Mouse (Mus musculus): ENCODE measurements around the gene Lrrc73. TPM values are rescaled to one million over a fixed set of nuclear protein-coding genes. Genes with fewer than 3 reads are reported as not detected.

Lrrc73 gene
- polyA plus RNA-seq, 1 experiment from 2014 or later, result not detected

GRCm38 (mm10) chr17:46287678-46288095 is 34.4 kb downstream of the Lrrc73 start:
- Histone ChIP-seq H3K27ac (replicated peaks) (no peak overlapping the region), H3K27me3 (peaks cover 26% of the 10 kb centered on the region), H3K9me3 (replicated peaks) (no peaks in the 10 kb centered on the region), H3K9ac (no peak overlapping the region), H3K4me1 (replicated peaks) (peaks cover 5% of the 10 kb centered on the region), H3K4me3 (replicated peaks) (no peak overlapping the region), H3K36me3 (replicated peaks) (no peaks in the 10 kb centered on the region), H3K4me2 (no peak overlapping the region)
- WGBS (ENCODE audit: insufficient replicate concordance), result 58% methylated on average over 11 of the region's 11 CpGs
- no peak for ATAC-seq (ENCODE audit: insufficient read depth)

- WGBS (ENCODE audit: insufficient replicate concordance), result 17% methylated on average over 6 of the region's 6 CpGs
- no peaks in the 10 kb centered on the region for H3K36me3 ChIP-seq (replicated peaks)
- H3K9ac ChIP-seq, result no peak overlapping the region
- H3K27ac ChIP-seq (replicated peaks), result no peak overlapping the region
- H3K9me3 ChIP-seq (replicated peaks), result no peaks in the 10 kb centered on the region
- H3K27me3 ChIP-seq, result peaks cover 81% of the 10 kb centered on the region
- no peak overlapping the region for H3K4me2 ChIP-seq
- no peak overlapping the region for H3K4me3 ChIP-seq (replicated peaks)
- ATAC-seq (ENCODE audit: insufficient read depth), result no peak
- peaks cover 19% of the 10 kb centered on the region for H3K4me1 ChIP-seq (replicated peaks)
Observed at GRCm38 (mm10) chr17:46296601-46297000, 43.3 kb downstream of the Lrrc73 start.

GRCm38 (mm10) chr17:46297028-46297363 is 43.7 kb downstream of the Lrrc73 start:
- Histone ChIP-seq H3K4me3 (replicated peaks) (peak overlapping the region; percentile 46; the same call in 1 of the 2 replicates), H3K4me1 (replicated peaks) (peaks cover 19% of the 10 kb centered on the region), H3K9me3 (replicated peaks) (no peaks in the 10 kb centered on the region), H3K4me2 (peak overlapping the region; percentile 72), H3K27ac (replicated peaks) (no peak overlapping the region), H3K36me3 (replicated peaks) (no peaks in the 10 kb centered on the region), H3K27me3 (peaks cover 77% of the 10 kb centered on the region), H3K9ac (no peak overlapping the region)
- no peak for ATAC-seq (ENCODE audit: insufficient read depth)
- WGBS (ENCODE audit: insufficient replicate concordance), result 7% methylated on average over 6 of the region's 6 CpGs

- Histone ChIP-seq H3K36me3 (replicated peaks) (no peaks in the 10 kb centered on the region), H3K27me3 (peaks cover 71% of the 10 kb centered on the region), H3K27ac (replicated peaks) (no peak within 1 kb of the TSS), H3K4me2 (peak within 1 kb of the TSS; percentile 72), H3K9me3 (replicated peaks) (no peaks in the 10 kb centered on the region), H3K4me1 (replicated peaks) (peaks cover 19% of the 10 kb centered on the region), H3K4me3 (replicated peaks) (peak within 1 kb of the TSS; percentile 46), H3K9ac (no peak within 1 kb of the TSS)
- ATAC-seq (ENCODE audit: insufficient read depth), result no peak
- WGBS (ENCODE audit: insufficient replicate concordance), result under 1% methylated on average over 79 of the region's 86 CpGs
Observed at GRCm38 (mm10) chr17:46297364-46298219, 44.3 kb downstream of the Lrrc73 start, which contains the start of gene Dlk2. Gene Dlk2, plus strand, starts transcription at chr17:46297421.

GRCm38 (mm10) chr17:46298220-46298913 is 45.0 kb downstream of the Lrrc73 start:
- H3K27me3 ChIP-seq, result peaks cover 66% of the 10 kb centered on the region
- peaks cover 19% of the 10 kb centered on the region for H3K4me1 ChIP-seq (replicated peaks)
- H3K4me2 ChIP-seq, result peak overlapping the region; percentile 72
- WGBS (ENCODE audit: insufficient replicate concordance), result 1% methylated on average over 48 of the region's 48 CpGs
- no peaks in the 10 kb centered on the region for H3K9me3 ChIP-seq (replicated peaks)
- H3K9ac ChIP-seq, result no peak overlapping the region
- H3K4me3 ChIP-seq (replicated peaks), result peak overlapping the region; percentile 46
- peak; percentile 40 for ATAC-seq (ENCODE audit: insufficient read depth)
- H3K36me3 ChIP-seq (replicated peaks), result no peaks in the 10 kb centered on the region
- H3K27ac ChIP-seq (replicated peaks), result no peak overlapping the region

- peaks cover 36% of the 10 kb centered on the region for H3K27me3 ChIP-seq
- WGBS (ENCODE audit: insufficient replicate concordance), result 48% methylated on average over 12 of the region's 12 CpGs
Observed at GRCm38 (mm10) chr17:46301892-46302291, 48.6 kb downstream of the Lrrc73 start.

GRCm38 (mm10) chr17:46304184-46304583 is 50.9 kb downstream of the Lrrc73 start:
- H3K9me3 ChIP-seq (replicated peaks), result no peaks in the 10 kb centered on the region
- H3K36me3 ChIP-seq (replicated peaks), result no peaks in the 10 kb centered on the region
- 71% methylated on average over 9 of the region's 9 CpGs for WGBS (ENCODE audit: insufficient replicate concordance)
- no peak for ATAC-seq (ENCODE audit: insufficient read depth)
- H3K4me3 ChIP-seq (replicated peaks), result no peak overlapping the region
- no peak overlapping the region for H3K27ac ChIP-seq (replicated peaks)
- no peak overlapping the region for H3K9ac ChIP-seq
- H3K4me1 ChIP-seq (replicated peaks), result no peaks in the 10 kb centered on the region
- H3K4me2 ChIP-seq, result no peak overlapping the region
- H3K27me3 ChIP-seq, result peaks cover 13% of the 10 kb centered on the region

More at GRCm38 (mm10) chr17:46301892-46302291, 48.6 kb downstream of the Lrrc73 start:
- no peaks in the 10 kb centered on the region for H3K9me3 ChIP-seq (replicated peaks)
- H3K4me3 ChIP-seq (replicated peaks), result no peak overlapping the region
- ATAC-seq (ENCODE audit: insufficient read depth), result no peak
- no peak overlapping the region for H3K9ac ChIP-seq
- H3K27ac ChIP-seq (replicated peaks), result no peak overlapping the region
- H3K4me2 ChIP-seq, result no peak overlapping the region
- H3K4me1 ChIP-seq (replicated peaks), result peaks cover 19% of the 10 kb centered on the region
- no peaks in the 10 kb centered on the region for H3K36me3 ChIP-seq (replicated peaks)

MicroRNA genes within 50 kb of the gene (microRNA counts, 519-probe panel; counts per million panel counts)
- not detected for microRNA mmu-miR-693-3p
- 1,189 counts per million, percentile 4 among the panel's probes with 10 or more counts for microRNA mmu-miR-693-5p

Small RNA genes lying within 50 kb of the gene (microRNA-seq; reads per million reads assigned to microRNA genes)
- gene Mir693, result 4.6 reads per million, percentile 15 among the genes with 10 or more reads in this experiment

Other genes with a start within 250 kb of the Lrrc73 start
- 1.2 and 1.4 TPM in 2 replicates for gene Vegfa, start 221.2 kb upstream of the Lrrc73 start, polyA plus RNA-seq (2015; fragmentation: Nextera tagmentation; extraction: Ambion mirVana)
- gene Mrps18a, start 142.5 kb upstream of the Lrrc73 start, polyA plus RNA-seq (2015; fragmentation: Nextera tagmentation; extraction: Ambion mirVana), result 60.7 and 64.6 TPM in 2 replicates
- gene Rsph9, start 109.3 kb upstream of the Lrrc73 start, polyA plus RNA-seq (2015; fragmentation: Nextera tagmentation; extraction: Ambion mirVana), result 0.83 and 1.1 TPM in 2 replicates
- gene Mad2l1bp, start 100.0 kb upstream of the Lrrc73 start, polyA plus RNA-seq (2015; fragmentation: Nextera tagmentation; extraction: Ambion mirVana), result 42.5 and 47.5 TPM in 2 replicates
- gene Gtpbp2, start 92.5 kb upstream of the Lrrc73 start, polyA plus RNA-seq (2015; fragmentation: Nextera tagmentation; extraction: Ambion mirVana), result 33.2 and 36.8 TPM in 2 replicates
- gene Polh, start 50.9 kb upstream of the Lrrc73 start, polyA plus RNA-seq (2015; fragmentation: Nextera tagmentation; extraction: Ambion mirVana), result 15.8 and 17.1 TPM in 2 replicates
- gene Xpo5, start 50.7 kb upstream of the Lrrc73 start, polyA plus RNA-seq (2015; fragmentation: Nextera tagmentation; extraction: Ambion mirVana), result 14.4 and 15.2 TPM in 2 replicates
- gene Polr1c, start 5.5 kb upstream of the Lrrc73 start, polyA plus RNA-seq (2015; fragmentation: Nextera tagmentation; extraction: Ambion mirVana), result 29.0 and 30.6 TPM in 2 replicates
- gene Yipf3, start 5.5 kb upstream of the Lrrc73 start, polyA plus RNA-seq (2015; fragmentation: Nextera tagmentation; extraction: Ambion mirVana), result 44.2 and 59.9 TPM in 2 replicates
- 9.8 and 10.5 TPM in 2 replicates for gene Tjap1, start 29.5 kb downstream of the Lrrc73 start, polyA plus RNA-seq (2015; fragmentation: Nextera tagmentation; extraction: Ambion mirVana)
- gene Dlk2, start 43.9 kb downstream of the Lrrc73 start, polyA plus RNA-seq (2015; fragmentation: Nextera tagmentation; extraction: Ambion mirVana), result 0.24 TPM in 1 of 2 replicates, not detected in the other
- gene Abcc10, start 74.8 kb downstream of the Lrrc73 start, polyA plus RNA-seq (2015; fragmentation: Nextera tagmentation; extraction: Ambion mirVana), result 1.8 and 2.0 TPM in 2 replicates
- 1.5 and 1.7 TPM in 2 replicates for gene Zfp318, start 130.2 kb downstream of the Lrrc73 start, polyA plus RNA-seq (2015; fragmentation: Nextera tagmentation; extraction: Ambion mirVana)
- gene Crip3, start 175.4 kb downstream of the Lrrc73 start, polyA plus RNA-seq (2015; fragmentation: Nextera tagmentation; extraction: Ambion mirVana), result not detected in 2 replicates
- not detected in 2 replicates for gene Slc22a7, start 184.9 kb downstream of the Lrrc73 start, polyA plus RNA-seq (2015; fragmentation: Nextera tagmentation; extraction: Ambion mirVana)
- 0.01 TPM in 2 replicates for gene Ttbk1, start 234.1 kb downstream of the Lrrc73 start, polyA plus RNA-seq (2015; fragmentation: Nextera tagmentation; extraction: Ambion mirVana)
- 17.5 and 17.7 TPM in 2 replicates for gene Dnph1, start 243.2 kb downstream of the Lrrc73 start, polyA plus RNA-seq (2015; fragmentation: Nextera tagmentation; extraction: Ambion mirVana)

Measured in liver, embryonic 15.5 days (tissue).